Mouse (Mus musculus) CD4-positive naive resting alpha-beta T cell, adult 76 days (primary cell): Measurements from ENCODE around the gene Fthl17a. TPM values are rescaled to one million over a fixed set of nuclear protein-coding genes. Genes with fewer than 3 reads are reported as not detected.

Experiments used
- total RNA-seq: library from RNA; stranded (reverse); gene quantifications from one replicate; pipeline ENCODE4 v1.2.4, GENCODE M21; 2023

The Fthl17a gene
- total RNA-seq, result not detected

DNA sequence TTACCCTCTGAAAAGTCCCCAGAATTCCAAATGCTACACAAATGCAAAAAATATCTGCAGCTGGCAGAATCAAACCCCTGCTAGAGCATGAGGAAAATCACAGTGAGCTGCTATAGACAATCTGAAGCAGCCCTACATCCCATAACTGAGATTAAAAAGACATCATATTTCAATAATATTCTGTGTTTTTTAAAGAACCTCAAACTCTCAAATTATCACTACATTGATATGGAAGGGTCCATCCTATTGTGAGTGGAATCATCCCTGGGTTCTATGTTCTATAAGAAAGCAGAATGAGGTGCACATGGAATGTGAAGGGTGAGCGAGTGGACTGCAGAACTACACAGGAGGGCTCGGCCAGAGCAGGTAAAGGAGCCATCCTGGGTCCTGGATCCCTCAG, at the start of gene Fthl17a:
Gene Fthl17a, plus strand, starts transcription at position 301 of the 400 bp plus-strand sequence.

